Mouse (Mus musculus): Measurements from ENCODE around the gene Snrpa. TPM values are rescaled to one million over a fixed set of nuclear protein-coding genes. Genes with fewer than 3 reads are reported as not detected.
A peak's percentile ranks its signal among the peaks of the same experiment; 100 is the strongest.

Snrpa gene
- total RNA-seq, 2 experiments from 2014 or later, result 84.2 to 96.0 TPM

DNA sequence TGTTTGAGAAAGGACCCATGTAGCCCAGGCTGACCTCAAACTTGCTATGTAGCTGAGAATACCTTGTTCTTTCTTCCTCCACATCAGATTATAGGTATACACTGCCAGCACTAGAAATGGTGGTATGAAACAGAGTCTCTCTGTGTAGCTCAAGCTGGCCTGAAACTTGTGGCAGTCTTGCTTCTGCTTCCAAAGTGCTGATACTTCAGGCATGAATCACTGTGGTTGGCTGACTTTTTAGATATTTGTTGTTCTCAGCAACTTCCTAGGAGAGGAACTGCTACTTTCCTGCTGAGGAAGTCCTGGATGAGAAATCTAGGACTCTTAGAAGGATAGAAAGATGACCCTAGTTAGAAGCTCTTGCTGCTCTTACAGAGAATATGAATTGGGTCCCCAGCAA, 2.3 kb upstream of the Snrpa start:
- no peak for DNase-seq

DNA sequence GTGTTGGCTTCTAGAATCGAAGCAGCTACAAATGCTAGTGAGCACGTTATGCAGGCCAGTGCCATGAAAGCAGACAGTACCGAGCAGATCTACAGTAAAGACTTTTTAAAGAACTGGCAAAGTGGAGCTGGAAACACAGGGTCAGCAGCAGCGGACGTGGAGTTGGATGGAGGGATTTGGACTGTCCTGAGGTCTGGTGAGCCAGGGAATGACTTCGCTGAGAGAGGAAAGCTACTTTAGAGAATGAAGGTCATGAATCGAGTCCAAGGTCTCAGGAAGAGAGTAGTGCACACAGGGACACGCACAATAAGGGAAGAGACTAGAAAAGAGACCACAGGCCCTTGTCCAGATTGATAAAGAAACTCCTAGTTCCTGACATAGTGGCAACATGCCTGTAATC, 1.6 kb upstream of the Snrpa start:
- no peak for DNase-seq

DNA sequence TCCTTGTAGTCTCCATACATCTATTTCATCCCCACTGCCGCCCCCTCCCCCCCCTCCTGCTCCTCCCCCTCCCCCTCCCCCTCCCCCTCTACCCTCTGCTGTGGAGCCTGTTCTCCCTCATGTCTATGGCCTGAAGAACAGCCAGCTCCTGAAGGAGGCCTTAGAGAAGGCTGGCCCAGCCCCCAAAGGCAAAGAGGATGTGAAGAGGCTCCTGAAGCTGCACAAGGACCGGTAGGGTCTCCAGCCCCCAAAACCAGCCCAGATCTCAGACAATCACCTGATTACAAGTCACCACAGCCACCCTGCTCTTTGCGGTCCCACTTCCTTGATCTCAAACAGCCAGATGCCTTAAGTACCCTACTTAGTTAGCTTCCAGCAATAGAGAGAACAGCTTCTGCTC, 1.1 kb upstream of the Snrpa start:
- DNase-seq, result no peak

DNA sequence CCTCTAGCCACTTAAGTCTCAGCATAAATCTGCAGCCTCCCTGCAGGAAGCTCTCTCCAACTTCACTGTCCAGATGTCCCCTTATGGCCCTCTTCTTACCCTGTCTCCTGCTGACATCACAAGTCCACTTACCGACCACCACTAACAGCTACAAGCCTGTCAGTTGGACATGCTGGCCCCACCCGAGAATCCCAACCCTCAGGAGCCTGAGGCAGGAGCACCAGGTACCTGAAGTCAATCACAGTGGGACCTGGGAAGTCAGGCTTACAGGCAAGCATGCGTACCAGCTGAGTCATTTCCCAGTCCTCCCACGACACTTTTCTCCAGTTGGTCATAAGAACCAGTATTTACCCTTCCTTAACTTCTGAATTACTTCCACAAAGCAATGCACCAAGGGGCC, 2.3 kb downstream of the Snrpa start:
- no peak for DNase-seq

DNA sequence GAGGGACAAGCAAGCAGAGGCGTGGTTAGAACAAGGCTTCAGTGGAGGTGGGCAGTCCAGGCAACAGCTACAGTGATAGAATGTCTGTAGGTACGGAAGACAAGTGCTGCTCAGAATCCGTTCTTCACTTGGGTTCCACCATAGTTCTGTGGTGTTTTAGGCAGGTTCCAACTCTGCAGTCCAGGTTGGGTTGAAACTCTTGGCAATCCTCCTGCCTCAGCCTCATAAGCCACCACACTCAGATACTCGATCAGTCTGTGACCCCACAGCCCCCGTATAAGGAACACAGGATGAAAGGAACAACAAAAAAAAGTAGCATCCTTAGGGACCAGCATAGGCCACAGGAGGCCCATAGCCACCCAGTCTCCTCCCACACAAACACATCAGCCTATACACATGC, 3.6 kb downstream of the Snrpa start:
- no peak for DNase-seq

DNA sequence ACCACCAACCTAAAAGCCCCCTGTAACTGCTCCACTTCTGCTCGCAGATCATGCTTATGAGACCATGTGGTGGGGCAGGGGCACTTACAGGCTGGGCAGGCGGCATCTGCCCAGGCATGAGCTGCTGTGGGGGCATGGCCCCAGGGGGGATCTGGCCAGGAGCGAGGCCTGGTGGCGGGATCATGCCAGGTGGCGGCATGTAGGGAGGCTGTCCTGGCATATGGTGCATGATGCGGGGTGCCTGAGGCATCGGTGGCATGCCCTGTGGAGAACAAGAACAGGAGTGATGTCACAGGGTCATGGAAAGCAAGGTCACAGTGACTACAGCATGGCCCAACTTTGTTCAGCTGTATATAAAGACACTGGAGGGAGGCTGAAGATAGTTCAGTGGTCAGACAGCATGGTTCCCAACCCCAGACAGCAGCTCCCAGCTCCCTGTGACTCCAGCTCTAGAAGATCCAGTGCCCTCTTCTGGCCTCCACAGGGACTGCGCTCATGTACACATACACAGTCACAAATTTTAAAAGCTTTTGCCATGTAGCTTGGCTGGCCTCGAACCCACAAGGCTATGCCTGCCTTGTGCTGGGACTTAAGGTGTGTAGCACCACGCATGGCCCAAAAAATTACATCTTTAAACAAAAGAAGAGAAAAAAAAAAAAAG, 6.7 kb downstream of the Snrpa start:
- DNase-seq, result no peak

DNA sequence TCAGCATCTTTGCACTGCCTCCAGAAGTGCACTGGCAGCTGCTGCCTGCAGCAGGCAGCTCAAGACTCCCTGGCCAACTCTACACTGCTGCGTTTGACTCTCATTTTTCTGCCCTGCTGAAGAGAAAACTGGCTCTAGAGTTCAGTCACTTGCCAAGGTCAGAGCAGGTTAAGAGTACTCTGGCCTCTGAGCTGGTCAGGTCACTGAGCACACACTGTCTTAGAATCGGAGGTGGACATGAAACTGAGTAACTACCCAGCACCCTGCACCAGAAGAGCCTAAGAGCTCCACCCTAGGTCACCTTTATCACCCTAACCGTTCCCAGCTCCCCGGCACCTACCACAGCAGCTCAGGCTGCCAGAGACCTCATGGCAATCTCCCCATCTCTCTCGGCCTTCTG, 10.1 kb downstream of the Snrpa start:
- DNase-seq, result no peak

DNA sequence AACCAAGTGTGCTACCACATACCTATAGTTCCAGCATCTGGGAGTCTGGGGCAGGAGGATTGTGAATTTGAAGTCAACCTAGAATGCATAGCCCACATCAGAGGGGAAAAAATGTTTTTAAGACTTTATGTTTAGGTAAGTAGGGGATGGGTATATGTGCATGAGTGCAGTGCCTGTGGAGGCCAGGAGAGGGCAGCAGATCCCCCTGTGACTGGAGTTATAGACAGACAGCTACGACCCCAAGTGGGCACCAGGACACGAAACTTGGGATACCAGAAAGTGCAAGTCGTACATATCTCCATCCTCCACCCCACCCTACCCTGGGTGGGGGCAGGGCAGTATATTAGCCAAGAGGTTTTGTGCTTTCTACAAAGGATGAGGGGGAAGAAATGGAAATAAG, 11.1 kb downstream of the Snrpa start:
- DNase-seq, result no peak

DNA sequence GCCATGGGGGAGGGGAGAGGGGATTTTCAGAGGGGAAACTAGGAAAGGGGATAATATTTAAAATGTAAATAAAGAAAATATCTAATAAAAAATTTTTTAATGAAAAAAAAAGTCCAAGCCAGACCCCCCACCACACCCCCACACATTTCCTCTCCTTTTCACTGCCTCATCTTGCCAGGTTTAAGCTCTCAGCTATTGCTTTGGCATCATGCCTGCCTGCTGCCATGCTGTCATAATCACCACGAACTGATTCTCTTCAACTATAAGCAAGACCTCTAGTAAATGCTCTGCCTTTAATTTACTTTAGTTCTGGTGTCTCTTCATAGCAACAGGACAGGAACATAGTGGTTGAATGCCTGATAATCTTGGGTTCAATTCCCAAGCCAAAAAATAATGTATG, 13.6 kb downstream of the Snrpa start:
- no peak for DNase-seq

DNA sequence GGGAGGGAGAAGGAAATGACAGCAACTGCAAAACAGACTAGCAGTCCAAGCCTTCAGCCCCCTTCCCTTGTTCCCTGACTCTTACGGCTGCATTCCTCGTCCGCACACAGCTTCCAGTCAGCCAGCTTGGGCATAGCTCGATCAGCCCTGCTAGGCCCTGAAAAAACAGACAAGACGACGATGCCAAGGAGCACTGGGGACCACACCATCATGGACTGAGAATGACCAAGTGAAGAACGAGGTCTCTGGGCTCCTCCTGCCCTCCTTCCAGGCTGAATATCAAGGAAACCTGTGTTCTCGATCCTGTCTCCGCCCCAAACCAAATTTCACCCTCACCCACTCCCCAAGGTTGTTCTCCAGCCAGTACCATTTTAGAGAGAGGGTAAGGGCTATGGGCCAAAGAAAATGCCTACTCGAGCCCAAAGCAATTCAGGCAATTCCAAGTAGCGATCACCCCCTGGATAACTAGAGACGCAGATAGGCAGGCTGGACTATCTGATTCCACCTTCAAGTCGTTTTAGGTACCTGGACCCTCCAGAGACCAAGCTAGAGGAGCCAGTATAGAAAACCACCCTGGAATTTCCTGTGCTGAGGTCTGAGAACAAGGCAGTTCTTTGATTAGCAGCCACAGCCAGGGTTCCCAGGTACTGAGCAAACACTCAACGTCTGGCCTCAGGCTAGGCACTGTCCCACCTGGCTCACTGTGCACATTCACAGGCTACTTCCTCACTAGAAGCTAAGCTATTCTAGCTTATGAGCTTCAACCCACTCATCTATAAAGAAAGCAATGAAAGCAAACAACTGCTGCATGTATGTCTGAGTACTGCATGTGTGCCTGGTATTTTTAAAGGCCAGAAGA, 15.0 kb downstream of the Snrpa start, which contains the start of the genes Gm21983 and Mia:
Gene Gm21983, minus strand, starts transcription at position 250 of the 859 bp plus-strand sequence.
Gene Mia, minus strand, starts transcription at position 321 of the 859 bp plus-strand sequence.
- no peak for DNase-seq

DNA sequence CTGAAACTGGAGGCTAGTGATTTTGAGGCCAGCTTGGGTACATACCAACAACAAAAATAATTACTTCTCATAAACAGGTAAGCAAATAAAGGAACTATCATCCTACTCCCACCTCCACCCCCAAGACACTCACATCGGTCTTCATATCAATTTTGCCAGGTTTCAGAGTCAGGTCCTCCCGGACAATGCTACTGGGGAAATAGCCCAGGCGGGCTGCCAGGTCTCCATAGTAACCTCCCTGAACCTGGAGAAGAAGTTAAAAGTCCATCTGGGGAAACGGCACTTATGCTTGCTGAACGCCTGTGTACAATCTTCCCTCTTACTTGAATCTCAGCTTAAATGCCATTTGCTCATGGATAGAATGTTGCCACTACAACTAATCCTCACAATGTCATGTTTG, 16.0 kb downstream of the Snrpa start:
- DNase-seq, result no peak

DNA sequence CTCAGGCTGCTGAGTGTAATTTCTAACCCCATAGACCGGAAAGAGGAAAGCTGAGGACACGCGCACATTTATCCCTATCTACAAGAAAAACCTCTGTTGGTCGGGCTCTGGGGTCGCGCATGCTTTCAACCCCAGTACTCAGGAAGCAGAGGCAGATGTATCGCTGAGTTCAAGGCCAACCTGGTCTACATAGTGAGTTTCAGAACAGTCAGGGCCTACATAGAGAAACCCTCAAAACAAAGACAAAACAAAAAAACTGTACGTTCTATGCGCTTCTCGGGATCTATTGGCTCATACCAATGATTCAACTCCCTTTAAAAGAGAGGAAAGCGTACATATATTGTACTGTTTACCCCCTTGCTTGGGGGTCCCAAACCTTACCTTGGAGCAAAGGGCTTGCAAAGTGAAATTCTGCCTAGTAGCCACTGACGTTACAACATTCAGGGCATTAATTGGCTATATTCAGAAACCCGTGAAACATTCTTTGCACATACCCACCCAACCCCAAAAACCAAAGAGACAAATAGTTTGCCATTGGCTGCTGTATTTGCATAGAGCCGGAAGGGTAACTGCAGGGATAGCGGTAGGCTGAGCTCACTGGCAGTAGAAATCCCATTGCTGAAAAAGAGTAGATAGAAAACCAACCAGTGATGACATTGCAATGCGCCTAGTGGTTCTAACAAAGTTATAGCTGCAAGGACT, 16.7 kb downstream of the Snrpa start:
- no peak for DNase-seq

DNA sequence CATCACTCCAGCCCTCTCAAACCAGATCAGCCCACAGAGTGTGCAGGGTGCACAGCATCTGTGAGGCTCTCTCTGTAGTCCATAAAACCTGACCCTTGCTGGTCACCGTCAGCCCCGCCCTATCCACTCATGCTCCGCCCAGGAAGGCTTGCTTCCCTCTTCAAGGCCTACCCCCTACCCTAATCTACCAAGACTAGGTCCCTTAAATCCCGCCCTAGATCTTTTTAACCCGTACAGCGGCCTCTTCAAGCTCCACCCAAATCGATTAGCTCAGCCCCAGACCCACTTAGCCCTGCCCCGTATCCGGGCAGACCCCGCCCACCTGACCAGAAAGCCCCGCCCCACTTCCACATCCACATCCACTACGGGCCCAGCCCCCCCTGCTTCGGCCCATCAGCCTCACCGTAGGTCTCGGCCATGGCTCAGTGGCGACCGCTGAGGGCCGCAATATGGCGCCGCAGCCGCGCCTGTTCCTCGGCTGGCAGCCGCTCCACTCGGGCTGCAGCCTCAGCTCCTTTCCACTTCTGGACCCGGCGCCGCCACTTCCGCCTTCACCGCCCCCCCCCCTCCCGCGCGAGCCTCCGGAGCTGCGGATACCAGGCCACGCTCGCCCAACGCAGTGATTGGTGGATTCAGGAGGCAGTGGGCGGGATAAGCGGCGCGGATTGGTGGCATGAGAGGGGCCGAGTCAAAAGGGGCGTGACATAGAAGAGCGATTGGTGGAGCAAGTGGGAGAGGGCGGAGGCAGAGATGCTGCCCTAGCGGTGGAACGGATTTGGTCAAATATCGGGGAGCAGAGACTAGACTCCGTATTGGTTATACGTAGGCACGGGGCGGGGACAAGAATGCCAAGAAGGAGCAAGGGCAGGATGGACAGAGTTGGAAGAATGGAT, 17.5 kb downstream of the Snrpa start, which contains the start of gene Rab4b:
Gene Rab4b, minus strand, starts transcription at position 573 of the 893 bp plus-strand sequence.
- DNase-seq, result peak; percentile 99

DNA sequence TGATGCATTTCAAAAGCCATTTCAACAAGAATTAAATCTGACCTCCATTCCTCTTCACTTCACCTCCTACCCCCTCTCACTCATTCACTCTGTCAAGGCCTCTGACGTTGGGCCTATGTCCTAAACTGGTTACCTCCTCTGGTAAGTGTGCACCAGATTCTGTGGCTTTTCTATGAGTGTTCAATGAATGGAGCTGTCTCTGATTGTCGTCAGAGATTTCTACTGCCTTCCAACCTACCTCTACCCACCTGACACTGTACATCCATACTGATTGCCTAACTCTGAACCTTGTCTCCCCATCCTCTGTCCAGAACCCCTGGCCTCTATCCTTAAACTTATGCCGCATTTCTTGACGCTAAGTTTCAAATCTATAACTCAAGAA, 18.1 kb downstream of the Snrpa start:
- no peak for DNase-seq

DNA sequence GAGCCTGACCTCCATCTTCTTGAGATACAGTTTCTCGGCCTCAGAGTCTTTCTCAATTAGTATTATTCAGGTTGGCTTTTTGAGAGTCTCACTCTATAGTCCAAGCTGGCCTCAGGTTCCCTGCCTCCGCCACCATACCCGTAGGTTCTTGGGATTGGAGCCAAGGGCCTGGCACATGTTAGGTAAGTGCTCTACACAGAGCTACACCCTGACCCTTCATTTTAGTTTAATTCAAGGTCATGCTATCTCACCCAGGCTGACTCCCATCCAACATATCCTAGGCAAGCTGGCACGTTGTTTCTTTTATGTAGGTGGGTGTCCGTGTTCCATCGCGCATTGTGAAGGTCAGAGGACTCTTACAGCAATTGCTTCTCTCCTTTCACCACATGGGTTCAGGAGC, 21.2 kb downstream of the Snrpa start:
- DNase-seq, result no peak

DNA sequence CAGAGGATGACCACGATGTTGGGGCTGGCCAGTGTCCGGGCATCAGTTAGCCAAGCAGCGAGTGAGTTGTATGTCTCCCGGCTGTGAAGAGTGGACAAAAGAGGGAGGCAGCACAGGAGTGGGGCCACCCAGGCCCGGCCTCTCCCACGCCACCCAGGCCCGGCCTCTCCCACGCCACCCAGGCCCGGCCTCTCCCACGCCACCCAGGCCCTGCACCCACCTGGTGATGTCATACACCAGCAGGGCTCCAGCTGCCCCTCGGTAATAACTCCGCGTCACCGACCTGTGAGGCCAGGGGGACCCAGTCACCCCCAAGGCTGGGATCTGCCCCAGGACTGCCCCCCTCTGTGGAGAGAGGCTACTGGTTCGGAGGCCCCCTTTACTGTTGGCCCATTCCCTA, 21.6 kb downstream of the Snrpa start:
- DNase-seq, result no peak

DNA sequence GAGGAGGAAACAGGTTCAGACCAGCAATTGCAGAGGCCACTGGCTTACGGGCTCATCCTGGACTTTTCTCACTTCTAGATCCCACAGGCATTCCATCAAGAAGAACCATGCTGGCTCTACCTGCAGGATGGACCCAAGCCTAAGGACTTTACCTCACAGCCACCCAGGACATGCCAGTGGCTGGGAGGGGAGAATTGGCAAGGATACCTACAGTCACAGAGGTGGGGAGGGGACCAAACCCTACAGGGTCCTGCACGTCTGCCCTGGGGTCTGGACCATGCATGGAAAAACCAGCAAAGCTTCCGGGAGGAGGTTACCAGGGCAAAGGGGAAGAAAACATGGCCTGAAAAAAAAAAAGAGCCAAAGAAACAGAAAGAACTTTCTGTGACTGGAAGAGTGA, 25.1 kb downstream of the Snrpa start:
- no peak for DNase-seq

DNA sequence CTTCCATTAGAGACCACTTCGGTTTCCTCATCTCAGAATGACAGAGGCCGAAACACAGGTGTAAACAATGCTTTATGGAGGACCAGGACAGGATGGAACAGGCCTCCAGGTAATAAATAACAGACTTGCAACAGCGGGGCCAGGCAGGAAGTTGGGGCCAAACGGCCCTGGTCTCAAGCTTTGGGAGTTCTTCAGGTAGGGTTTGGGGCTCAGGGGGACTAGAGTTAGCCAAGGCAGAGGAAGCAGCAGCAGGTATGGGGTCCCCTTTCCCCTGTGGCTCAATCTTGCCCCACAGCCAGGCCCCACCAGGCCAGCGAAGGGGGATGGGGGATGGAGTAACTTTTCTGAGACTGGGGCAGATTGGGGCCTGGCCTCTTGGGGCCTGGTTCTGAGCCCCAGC, 27.7 kb downstream of the Snrpa start:
- DNase-seq, result no peak

DNA sequence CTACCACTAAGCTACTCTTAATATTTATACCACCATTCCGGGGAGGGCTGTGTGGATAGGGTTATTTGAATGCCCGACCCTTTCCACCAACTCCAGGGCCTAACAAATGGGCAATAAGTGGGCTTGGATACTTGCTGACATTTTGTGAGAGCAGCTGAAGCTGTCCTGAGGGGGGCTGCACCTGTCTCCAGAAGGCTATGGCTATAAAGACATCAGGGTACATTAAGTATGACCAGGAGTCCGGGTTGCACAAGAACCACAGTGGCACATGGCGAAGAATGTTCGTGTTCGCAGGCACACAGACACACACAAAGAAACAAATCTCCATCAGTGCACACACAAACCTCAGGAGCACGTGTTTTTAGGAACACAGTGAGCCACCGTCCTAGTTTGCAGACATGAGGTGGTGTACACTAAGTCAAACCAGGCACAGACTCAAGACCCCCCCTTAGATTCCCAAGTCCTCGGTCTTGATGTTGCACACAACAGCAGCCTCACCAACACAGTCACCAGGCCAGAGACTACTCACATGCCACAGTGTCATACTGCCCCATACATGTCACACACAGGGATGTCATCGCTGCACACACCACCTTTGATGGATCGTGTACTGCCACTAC, 28.5 kb downstream of the Snrpa start:
- DNase-seq, result no peak

DNA sequence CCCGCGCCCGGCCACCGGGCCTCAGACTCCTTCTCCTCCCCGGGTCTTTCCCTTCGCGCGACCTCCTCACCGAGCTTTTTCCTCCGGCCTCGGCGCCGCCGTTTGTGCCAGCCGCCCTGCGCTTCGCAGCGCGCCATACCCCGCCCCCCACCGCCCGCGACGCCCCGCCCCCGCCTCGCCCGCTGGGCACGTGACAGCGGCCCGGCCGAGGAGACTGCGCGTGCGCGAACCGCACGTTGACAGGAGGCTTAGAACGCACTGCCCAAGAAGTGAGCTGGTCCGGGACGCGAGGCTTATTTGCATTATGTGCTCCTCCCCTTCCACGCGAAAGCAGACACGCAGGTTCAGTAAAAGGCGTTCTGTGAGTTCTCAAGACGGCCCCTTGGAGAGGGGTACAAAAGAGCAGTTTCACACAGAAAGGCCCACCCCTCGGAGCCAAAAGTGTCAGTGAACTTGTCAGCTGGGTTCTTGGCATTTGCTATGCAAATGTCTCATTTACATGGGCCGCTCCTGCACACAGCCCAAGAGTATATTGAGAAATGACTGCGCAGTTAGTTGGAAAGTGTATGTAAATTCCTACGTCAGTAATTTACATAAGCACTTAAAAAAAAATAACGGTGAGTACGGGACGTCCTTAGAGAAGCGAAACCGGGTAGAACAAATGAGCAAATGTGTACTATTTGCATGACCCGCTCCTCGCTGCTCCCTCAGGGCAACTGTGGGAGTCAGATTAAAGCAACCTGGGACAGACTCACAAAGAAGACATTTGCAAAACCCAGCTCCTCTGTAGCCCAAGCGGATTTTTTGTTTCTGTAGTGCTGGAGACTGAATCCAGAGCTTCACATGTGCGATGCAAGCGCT, 29.2 kb downstream of the Snrpa start, which contains the start of gene Egln2:
Gene Egln2, minus strand, starts transcription at position 189 of the 861 bp plus-strand sequence.
- DNase-seq, result peak; percentile 90 to 93

DNA sequence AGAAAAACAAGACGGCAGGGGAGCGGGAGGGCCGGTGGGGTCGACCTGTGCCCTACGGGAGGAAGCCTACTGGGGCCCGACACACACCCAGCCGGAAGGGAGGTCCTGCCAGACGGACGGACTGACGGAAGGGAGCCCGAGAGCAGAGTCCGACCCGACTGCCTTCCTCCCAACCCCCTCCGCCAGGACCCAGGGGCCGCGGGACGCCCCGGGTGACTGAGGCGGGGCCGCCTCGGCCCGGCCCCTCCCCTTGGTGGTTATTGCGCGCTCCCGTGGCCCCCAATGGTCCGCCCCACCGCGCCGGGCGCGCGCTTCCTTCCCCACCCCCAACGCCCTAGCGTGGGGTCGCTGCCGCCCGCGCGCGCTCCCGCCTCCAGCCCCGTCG, 29.9 kb downstream of the Snrpa start:
- DNase-seq, result peak; percentile 77 to 79

Measured in layer of hippocampus, postnatal 36 days (tissue).